Mouse (Mus musculus): ENCODE measurements around the gene Rsrp1. TPM values are rescaled to one million over a fixed set of nuclear protein-coding genes. Genes with fewer than 3 reads are reported as not detected.

The Rsrp1 gene
- polyA plus RNA-seq, 1 experiment from 2014 or later: 549 TPM

DNA sequence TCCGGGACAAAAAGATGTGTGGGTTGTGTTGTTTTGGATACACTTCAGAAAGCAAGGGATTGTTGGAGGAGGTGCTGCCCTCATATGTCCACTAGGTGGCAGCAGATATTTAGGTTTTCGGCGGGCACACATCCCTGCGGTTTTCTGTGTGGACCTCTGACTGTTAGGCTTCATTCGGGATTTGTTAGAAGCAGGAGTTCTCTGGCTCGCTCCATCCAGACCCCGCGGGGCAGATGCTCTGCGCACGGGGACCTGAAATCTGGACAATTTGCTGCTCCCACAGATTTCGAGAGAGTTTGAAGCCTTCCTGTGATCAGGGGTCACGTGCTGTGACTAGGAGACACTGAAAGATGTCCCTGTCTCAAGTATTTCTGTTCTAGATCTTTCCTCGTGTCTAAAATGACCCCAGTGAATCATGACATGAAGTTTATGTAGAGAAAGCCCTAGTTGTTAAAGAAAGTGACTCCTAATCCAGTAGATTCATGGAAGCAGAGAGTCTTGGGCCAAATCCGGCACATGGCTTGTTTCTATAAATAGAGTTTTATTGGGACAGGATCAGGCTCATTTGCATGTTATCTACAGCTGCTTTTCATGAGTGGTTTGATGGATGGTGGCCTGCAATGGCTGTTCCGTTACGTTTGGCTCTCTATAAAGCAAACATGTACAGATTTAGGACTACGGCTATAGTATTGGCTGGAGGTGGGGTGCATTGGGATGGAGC is 22.8 kb downstream of the Rsrp1 start:
- ATAC-seq (ENCODE audit: low FRiP score, low read depth): no peak
- 17% methylated on average over 17 of the region's 17 CpGs for WGBS
- Histone ChIP-seq H3K4me2 (replicated peaks) (peak overlapping the region; percentile 45), H3K9ac (replicated peaks) (no peak overlapping the region), H3K4me3 (peak overlapping the region; percentile 22; the same call in 1 of the 2 replicates), H3K9me3 (no peaks in the 10 kb centered on the region), H3K27ac (replicated peaks) (no peak overlapping the region), H3K36me3 (no peaks in the 10 kb centered on the region), H3K4me1 (peaks cover 12% of the 10 kb centered on the region), H3K27me3 (peaks cover 39% of the 10 kb centered on the region)

DNA sequence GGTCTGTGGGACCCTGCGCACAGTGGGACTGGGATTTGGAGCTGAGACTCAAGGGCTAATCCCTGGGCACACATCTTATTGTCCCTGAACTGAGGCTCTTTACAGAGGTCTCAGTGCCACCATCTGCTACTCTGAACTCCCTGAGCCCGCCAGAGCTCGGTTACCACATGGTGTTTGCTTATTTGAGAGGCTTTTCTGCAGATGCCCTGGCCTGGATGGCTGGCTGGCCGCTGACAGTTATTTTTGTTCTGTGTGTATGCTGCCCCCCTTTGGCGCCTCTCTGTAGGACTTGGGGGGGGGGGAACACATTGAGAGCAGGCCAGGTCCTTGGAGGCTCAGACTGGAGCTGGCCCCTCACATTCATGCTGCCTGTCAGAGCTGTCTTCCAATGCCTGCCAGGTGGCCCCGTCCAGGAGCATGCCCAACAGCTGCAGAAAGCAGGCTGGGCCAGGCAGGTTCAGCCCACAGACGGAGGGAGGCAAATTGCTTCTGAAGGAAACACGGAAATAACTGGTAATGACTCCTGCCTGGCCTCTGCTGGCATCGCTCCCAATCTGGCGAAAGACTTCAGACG is 27.2 kb downstream of the Rsrp1 start:
- no peaks in the 10 kb centered on the region for H3K9me3 ChIP-seq
- H3K4me3 ChIP-seq: no peak overlapping the region
- H3K36me3 ChIP-seq: no peaks in the 10 kb centered on the region
- no peak overlapping the region for H3K9ac ChIP-seq (replicated peaks)
- H3K27me3 ChIP-seq: peaks cover 23% of the 10 kb centered on the region
- H3K4me1 ChIP-seq: peaks cover 8% of the 10 kb centered on the region
- 36% methylated on average over 11 of the region's 11 CpGs for WGBS
- no peak overlapping the region for H3K4me2 ChIP-seq (replicated peaks)
- H3K27ac ChIP-seq (replicated peaks): peak overlapping the region; percentile 67
- ATAC-seq (ENCODE audit: low FRiP score, low read depth): peak; percentile 71

DNA sequence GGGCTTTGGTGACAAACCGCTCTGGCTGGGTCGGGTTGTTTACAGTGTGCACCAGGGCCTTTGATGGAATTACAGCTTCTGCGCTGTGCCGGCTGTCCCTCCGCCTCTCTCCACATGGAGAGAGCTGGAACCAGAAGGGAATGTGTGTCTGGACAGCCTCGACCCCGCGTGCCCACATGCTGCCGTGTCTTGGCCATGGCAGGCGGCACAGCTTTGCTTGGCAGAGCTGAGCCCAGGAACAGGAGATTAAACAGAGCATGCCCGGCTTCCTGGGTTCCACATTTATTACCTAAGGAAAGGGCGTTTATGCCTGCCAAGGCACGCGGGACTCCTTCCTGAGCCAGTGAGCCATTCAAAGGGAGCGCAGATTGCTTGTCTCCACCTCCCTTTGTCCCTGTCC is 31.1 kb downstream of the Rsrp1 start:
- Histone ChIP-seq H3K4me2 (replicated peaks) (no peak overlapping the region), H3K9ac (replicated peaks) (0 out of 2 replicates have a peak overlapping the region, but pooled peaks have one; percentile 15), H3K27me3 (peaks cover 40% of the 10 kb centered on the region), H3K36me3 (no peaks in the 10 kb centered on the region), H3K4me3 (no peak overlapping the region), H3K4me1 (peaks cover 3% of the 10 kb centered on the region; the same call in 1 of the 2 replicates), H3K9me3 (no peaks in the 10 kb centered on the region), H3K27ac (replicated peaks) (no peak overlapping the region)
- WGBS: 28% methylated on average over 15 of the region's 15 CpGs
- ATAC-seq (ENCODE audit: low FRiP score, low read depth): no peak

DNA sequence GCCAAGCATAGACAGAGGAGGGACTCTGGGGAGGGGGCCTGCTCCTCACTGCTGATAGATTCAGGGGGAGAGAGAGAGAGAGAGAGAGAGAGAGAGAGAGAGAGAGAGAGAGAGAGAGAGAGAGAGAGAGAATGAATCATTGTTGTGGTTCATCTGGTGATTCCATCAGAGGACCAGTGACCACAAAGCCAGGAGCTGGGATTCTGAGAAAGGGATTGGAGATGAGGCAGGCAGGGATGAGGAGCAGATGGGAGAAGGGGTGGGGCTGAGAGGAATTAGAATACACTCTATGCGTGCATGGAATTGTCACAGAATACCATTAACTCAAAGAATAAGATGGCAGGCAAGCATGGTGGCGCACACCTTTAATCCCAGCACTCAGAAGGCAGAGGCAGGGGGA is 31.8 kb downstream of the Rsrp1 start:
- no peak overlapping the region for H3K9ac ChIP-seq (replicated peaks)
- WGBS: 77% methylated on average over 2 of the region's 2 CpGs
- H3K36me3 ChIP-seq: no peaks in the 10 kb centered on the region
- H3K27me3 ChIP-seq: peaks cover 40% of the 10 kb centered on the region
- H3K4me2 ChIP-seq (replicated peaks): no peak overlapping the region
- no peak overlapping the region for H3K27ac ChIP-seq (replicated peaks)
- peaks cover 3% of the 10 kb centered on the region; the same call in 1 of the 2 replicates for H3K4me1 ChIP-seq
- H3K9me3 ChIP-seq: no peaks in the 10 kb centered on the region
- H3K4me3 ChIP-seq: no peak overlapping the region
- no peak for ATAC-seq (ENCODE audit: low FRiP score, low read depth)

DNA sequence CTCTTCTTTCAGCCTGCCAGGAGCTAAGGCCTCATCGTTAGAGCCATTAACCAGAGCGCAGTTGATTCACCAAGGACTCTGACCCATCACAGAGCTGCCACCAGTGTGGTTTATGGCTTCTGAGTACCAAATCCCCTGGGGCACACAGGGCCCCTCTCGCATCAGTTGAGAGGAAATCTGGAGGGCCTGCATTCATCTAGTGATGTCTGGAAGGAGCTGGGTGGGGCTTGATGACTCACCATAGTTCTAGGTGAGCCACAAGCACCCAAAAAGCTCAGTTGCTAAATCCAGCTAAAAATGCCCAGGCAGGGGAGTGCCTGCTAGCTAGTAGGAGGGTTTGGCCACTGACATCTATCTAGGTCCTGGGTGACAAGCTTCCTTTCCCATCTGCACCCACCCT is 32.5 kb downstream of the Rsrp1 start:
- Histone ChIP-seq H3K36me3 (no peaks in the 10 kb centered on the region), H3K4me1 (peaks cover under 1% of the 10 kb centered on the region; the same call in 1 of the 2 replicates), H3K9ac (replicated peaks) (no peak overlapping the region), H3K4me3 (no peak overlapping the region), H3K4me2 (replicated peaks) (no peak overlapping the region), H3K27me3 (peaks cover 40% of the 10 kb centered on the region), H3K27ac (replicated peaks) (no peak overlapping the region), H3K9me3 (no peaks in the 10 kb centered on the region)
- WGBS: 85% methylated on average over 3 of the region's 3 CpGs
- ATAC-seq (ENCODE audit: low FRiP score, low read depth): no peak

DNA sequence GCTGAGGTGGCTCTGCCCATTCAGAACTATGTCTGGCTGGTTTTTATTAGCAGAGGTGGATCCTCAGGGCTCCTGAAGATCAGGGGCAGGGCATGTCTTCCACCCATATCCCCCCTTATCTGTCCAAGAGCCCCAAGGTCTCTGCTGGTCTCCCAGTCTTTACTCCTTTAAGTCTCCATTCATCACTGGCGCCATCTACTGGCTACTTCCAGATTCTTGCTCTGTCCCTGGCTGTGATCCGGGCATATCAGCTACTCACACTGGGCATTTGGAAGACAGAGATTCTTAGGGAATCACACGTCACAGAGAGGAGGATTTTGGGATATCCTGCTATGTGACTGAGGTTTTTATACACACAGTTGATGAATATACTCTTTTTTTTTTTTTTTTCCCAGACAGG is 32.9 kb downstream of the Rsrp1 start:
- H3K4me2 ChIP-seq (replicated peaks): no peak overlapping the region
- H3K4me3 ChIP-seq: no peak overlapping the region
- 23% methylated on average over 3 of the region's 3 CpGs for WGBS
- H3K9me3 ChIP-seq: no peaks in the 10 kb centered on the region
- no peaks in the 10 kb centered on the region for H3K36me3 ChIP-seq
- H3K4me1 ChIP-seq: no peaks in the 10 kb centered on the region; the same call in 1 of the 2 replicates
- no peak for ATAC-seq (ENCODE audit: low FRiP score, low read depth)
- H3K9ac ChIP-seq (replicated peaks): no peak overlapping the region
- H3K27me3 ChIP-seq: peaks cover 44% of the 10 kb centered on the region
- no peak overlapping the region for H3K27ac ChIP-seq (replicated peaks)

DNA sequence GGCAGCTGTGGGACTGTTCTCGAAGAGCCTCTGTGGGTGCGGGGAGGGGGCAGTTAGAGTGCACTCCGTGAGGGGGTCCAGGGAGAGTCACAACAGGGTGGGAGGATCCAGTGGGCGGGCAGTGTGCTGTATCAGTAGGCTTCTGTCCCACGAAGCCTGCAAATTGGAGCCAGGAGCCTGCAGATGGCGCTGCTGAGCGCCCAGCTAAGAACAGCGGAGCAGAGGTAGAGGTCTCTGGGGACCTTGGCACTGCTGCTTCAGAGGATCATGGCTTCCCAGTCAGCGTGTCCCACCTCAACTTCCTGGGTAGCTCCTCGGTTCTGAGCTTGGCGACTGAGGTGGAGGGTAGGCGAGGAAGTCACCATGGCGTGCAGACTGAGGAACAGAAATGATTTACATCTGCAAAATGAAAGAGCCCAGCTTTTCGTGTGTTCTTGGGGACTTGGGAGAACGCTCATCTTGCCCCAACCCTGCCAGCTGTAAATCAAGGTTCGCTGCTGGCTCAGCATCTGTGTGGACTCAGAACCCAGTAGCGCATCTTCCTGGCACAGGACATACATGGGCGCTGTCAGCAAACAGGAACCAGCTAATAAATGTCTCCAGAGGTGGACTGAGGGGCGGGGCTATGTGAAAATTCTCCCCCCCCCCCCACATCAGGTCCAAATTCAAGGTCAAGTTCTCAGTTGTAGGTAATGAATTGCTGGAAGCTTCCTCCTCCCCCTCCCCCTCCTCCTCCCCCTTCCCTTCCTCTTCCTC is 39.8 kb downstream of the Rsrp1 start:
- Histone ChIP-seq H3K4me3 (no peak overlapping the region), H3K9ac (replicated peaks) (no peak overlapping the region), H3K4me2 (replicated peaks) (no peak overlapping the region), H3K9me3 (no peaks in the 10 kb centered on the region), H3K27me3 (peaks cover 13% of the 10 kb centered on the region), H3K4me1 (no peaks in the 10 kb centered on the region), H3K36me3 (no peaks in the 10 kb centered on the region), H3K27ac (replicated peaks) (no peak overlapping the region)
- no peak; the same call in 1 of the 2 replicates for ATAC-seq (ENCODE audit: low FRiP score, low read depth)
- WGBS: 30% methylated on average over 19 of the region's 19 CpGs

DNA sequence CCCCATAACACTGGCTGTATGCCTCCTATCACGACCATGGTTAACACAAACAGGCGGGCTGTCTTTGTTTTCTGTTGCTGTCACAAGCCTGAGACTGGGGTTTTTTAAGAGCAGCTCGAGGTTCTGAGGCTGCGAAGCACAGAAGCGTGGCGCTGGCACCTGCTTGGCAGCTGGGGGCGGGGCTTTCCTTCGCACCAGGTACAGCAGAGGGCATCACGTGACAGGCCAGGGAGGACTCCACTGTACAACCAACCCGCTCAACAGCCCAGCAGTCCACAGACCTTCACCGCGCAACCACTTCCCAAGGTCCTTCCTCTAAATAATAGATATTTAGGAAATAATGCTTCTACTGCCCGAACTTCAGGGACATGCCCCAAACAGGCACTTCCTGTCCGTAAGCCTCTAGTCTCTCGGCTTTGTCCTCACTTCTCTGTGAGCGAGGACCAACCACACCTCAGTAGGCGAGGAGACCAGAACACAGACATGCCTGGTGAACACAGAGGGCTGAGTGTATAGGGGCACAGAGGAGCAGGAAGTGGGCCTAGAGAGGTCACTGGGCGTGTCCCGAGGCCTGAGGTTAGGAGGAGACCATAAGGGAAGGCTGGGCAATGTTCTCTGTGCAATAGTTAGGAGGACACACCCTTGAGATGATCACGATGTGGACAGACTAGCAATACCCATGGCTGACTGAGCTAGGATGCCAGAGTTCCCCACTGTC is 44.7 kb downstream of the Rsrp1 start:
- no peaks in the 10 kb centered on the region for H3K27me3 ChIP-seq
- no peaks in the 10 kb centered on the region for H3K4me1 ChIP-seq
- H3K9ac ChIP-seq (replicated peaks): no peak overlapping the region
- no peak overlapping the region for H3K4me2 ChIP-seq (replicated peaks)
- ATAC-seq (ENCODE audit: low FRiP score, low read depth): no peak
- WGBS: 82% methylated on average over 20 of the region's 20 CpGs
- no peaks in the 10 kb centered on the region for H3K36me3 ChIP-seq
- H3K27ac ChIP-seq (replicated peaks): no peak overlapping the region
- no peak overlapping the region for H3K4me3 ChIP-seq
- H3K9me3 ChIP-seq: no peaks in the 10 kb centered on the region

DNA sequence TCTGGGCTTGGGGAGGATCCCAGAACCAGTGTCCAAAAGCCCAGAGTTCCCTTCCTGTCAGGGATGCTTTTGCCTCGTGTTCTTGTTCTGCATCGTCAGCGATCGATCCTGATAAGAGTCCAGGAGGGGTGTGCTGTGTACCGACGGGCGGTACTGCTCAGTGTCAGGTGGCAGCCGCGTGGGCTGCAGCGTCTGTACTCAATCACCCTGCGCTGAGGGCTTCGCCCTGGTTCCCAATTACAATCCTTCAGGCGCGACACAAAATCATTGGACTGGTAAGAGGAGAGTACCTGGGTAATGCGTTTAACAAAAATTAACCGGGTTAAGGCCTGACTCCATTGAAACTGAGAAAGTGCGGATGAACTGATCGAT is 45.2 kb downstream of the Rsrp1 start:
- WGBS: 84% methylated on average over 18 of the region's 18 CpGs
- H3K9ac ChIP-seq (replicated peaks): no peak overlapping the region
- H3K4me2 ChIP-seq (replicated peaks): no peak overlapping the region
- ATAC-seq (ENCODE audit: low FRiP score, low read depth): no peak
- H3K4me3 ChIP-seq: no peak overlapping the region
- H3K27ac ChIP-seq (replicated peaks): no peak overlapping the region
- H3K9me3 ChIP-seq: no peaks in the 10 kb centered on the region
- H3K27me3 ChIP-seq: no peaks in the 10 kb centered on the region
- no peaks in the 10 kb centered on the region for H3K36me3 ChIP-seq
- H3K4me1 ChIP-seq: no peaks in the 10 kb centered on the region

DNA sequence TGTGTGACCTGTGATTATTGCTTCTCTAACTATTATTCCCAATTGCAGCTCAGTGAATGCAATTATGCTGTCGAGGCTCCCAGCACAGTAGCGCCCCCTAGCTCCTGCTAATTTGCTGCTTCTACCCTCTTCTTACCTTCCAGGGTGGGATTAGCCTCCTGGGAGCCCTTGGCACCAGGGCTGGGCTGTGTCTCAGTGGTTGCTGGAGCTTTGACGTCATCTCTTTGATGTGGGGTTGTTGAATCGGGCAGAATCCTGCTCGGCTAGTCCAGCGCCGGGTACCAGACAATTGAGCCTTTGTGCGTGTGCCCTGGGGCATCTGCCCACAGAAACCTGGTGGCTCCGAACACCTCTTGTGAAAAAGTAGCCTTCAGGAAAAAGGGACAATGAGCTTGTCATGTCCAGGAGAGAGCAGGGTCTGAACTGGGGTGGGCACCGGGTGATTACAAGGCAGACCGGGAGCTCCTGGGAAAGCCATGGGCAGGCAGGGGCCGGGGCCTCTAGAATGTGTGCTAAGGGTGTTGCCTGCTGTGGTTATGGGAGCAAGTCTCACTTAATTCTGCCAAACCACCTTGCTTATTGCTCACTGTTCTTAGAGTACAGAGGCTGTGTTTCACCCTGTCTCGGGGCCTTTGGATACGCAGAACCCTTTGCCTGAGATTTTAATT is 52.0 kb downstream of the Rsrp1 start:
- Histone ChIP-seq H3K9me3 (no peaks in the 10 kb centered on the region), H3K27ac (replicated peaks) (no peak overlapping the region), H3K4me2 (replicated peaks) (peak overlapping the region; percentile 26; the same call in 1 of the 2 replicates), H3K27me3 (no peaks in the 10 kb centered on the region), H3K4me3 (no peak overlapping the region), H3K36me3 (no peaks in the 10 kb centered on the region), H3K4me1 (peaks cover 9% of the 10 kb centered on the region; the same call in 1 of the 2 replicates), H3K9ac (replicated peaks) (no peak overlapping the region)
- ATAC-seq (ENCODE audit: low FRiP score, low read depth): no peak
- 33% methylated on average over 14 of the region's 14 CpGs for WGBS

DNA sequence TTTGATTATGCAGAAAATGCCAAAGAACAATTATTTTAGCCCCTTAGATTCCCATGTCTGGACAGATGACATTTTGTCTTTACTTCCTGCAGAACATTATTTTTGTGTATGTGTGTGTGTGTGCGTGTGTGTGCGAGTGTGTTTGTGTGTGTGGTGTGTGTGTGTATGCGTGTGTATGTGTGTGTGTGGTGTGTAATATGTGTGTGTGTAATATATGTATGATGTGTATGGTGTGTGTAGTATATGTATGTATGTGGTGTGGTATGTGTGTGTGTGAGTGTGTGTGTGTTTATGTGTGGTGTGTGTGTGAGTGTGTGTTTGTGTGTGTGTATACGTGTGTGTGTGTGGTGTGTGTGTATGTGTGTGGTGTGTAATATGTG is 52.5 kb downstream of the Rsrp1 start:
- 87% methylated on average over 4 of the region's 4 CpGs for WGBS
- Histone ChIP-seq H3K9me3 (no peaks in the 10 kb centered on the region), H3K9ac (replicated peaks) (no peak overlapping the region), H3K36me3 (no peaks in the 10 kb centered on the region), H3K27ac (replicated peaks) (no peak overlapping the region), H3K4me3 (no peak overlapping the region), H3K4me1 (peaks cover 9% of the 10 kb centered on the region; the same call in 1 of the 2 replicates), H3K4me2 (replicated peaks) (no peak overlapping the region), H3K27me3 (no peaks in the 10 kb centered on the region)
- no peak for ATAC-seq (ENCODE audit: low FRiP score, low read depth)

Measured in midbrain, embryonic 12.5 days (tissue).